ENCODE assay signal across 9 mouse cellular contexts in the genomic region with DNA sequence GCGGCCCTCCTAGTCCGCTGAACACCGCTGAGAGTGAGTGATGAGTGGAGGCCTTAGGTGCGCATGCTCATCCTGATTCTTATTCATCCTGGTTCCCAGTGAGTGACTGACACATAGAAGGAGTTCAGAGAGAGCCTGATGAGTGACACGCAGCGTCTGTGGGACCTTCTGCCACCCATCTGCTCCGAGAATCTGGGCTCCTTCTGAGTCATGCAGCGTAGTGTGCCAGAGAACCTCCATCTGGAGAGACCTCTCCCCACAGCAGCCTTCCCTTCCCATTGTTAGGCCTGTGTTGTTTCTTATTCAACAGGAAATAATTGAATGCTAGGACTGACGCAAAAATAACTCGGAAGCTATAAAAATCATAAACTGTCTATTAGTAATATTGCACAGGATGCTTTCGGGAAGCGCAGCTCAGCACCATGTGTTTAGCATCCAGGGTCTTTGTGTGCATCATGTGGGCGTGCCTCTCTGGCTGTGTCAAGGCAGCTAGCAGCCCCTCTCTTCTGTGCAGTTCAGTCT.
A peak's percentile ranks its signal among the peaks of the same experiment; 100 is the strongest.
DNase-seq lines count a peak whose midpoint lies in the region; ATAC-seq lines count a peak whose summit lies in the region.
"Had no signal": no experiment of that assay in that cellular context is flagged by ENCODE, and none has a peak within 500 bp of the region (broad histone marks: within the 10 kb centered on the region; RNA-seq: fewer than 3 reads in every experiment).

No protein-coding gene starts in this region.

- H3K27ac ChIP-seq in forebrain, embryonic 12.5 days = no peak overlapping the region
- H3K27ac ChIP-seq in forebrain, embryonic 10.5 days = no peak overlapping the region
- 0 out of 2 replicates have a peak overlapping the region, but pooled peaks have one; percentile 24 for H3K27ac ChIP-seq in lung, embryonic 15.5 days
- H3K27ac ChIP-seq: liver, embryonic 14.5 days had no signal

- H3K9ac ChIP-seq in forebrain, embryonic 12.5 days = no peak overlapping the region
- no peak overlapping the region for H3K9ac ChIP-seq in lung, embryonic 15.5 days
- H3K9ac ChIP-seq: liver, embryonic 14.5 days had no signal

- peak; percentile 61; the same call in 1 of the 2 replicates for ATAC-seq in forebrain, embryonic 12.5 days (ENCODE audit: low FRiP score)
- ATAC-seq in lung, embryonic 15.5 days (ENCODE audit: borderline replicate concordance, extremely low read depth, low FRiP score, low TSS enrichment) = peak; percentile 80; the same call in 1 of the 2 replicates

- no peak for DNase-seq in forebrain, embryonic 10.5 days (ENCODE audit: extremely low spot score, low spot score)
- DNase-seq in cerebellum, adult 9-10 months = peak; percentile 46
- peak; percentile 23 to 45 for DNase-seq in kidney, postnatal 36 days
- DNase-seq in ovary, adult 18-20 months (ENCODE audit: low spot score) = no peak
- no peak for DNase-seq in embryo, embryonic 10.5 days (ENCODE audit: low spot score)
- no peak for DNase-seq in heart, adult 9 months (ENCODE audit: low spot score in 2 of 2)

- H3K4me2 ChIP-seq in forebrain, embryonic 12.5 days = no peak overlapping the region
- H3K4me2 ChIP-seq in lung, embryonic 15.5 days = no peak overlapping the region

- no peak overlapping the region for H3K4me3 ChIP-seq in forebrain, embryonic 12.5 days (replicated peaks)
- no peak overlapping the region for H3K4me3 ChIP-seq in forebrain, embryonic 10.5 days
- no peak overlapping the region for H3K4me3 ChIP-seq in lung, embryonic 15.5 days

- H3K27me3 ChIP-seq in forebrain, embryonic 12.5 days = no peaks in the 10 kb centered on the region
- H3K27me3 ChIP-seq in forebrain, embryonic 10.5 days (ENCODE audit: poor library complexity, severe bottlenecking) = no peaks in the 10 kb centered on the region
- no peaks in the 10 kb centered on the region for H3K27me3 ChIP-seq in lung, embryonic 15.5 days

- H3K4me1 ChIP-seq in forebrain, embryonic 12.5 days = no peaks in the 10 kb centered on the region
- no peaks in the 10 kb centered on the region for H3K4me1 ChIP-seq in forebrain, embryonic 10.5 days
- peaks cover 3% of the 10 kb centered on the region; the same call in 1 of the 2 replicates for H3K4me1 ChIP-seq in lung, embryonic 15.5 days

- H3K9me3 ChIP-seq in forebrain, embryonic 12.5 days = no peaks in the 10 kb centered on the region
- no peaks in the 10 kb centered on the region for H3K9me3 ChIP-seq in forebrain, embryonic 10.5 days
- no peaks in the 10 kb centered on the region for H3K9me3 ChIP-seq in lung, embryonic 15.5 days

- 89% methylated on average over 13 of the region's 13 CpGs for WGBS in forebrain, embryonic 12.5 days
- WGBS in forebrain, embryonic 10.5 days = 89% methylated on average over 13 of the region's 13 CpGs
- 55% methylated on average over 13 of the region's 13 CpGs for WGBS in lung, embryonic 15.5 days

- H3K36me3 ChIP-seq in forebrain, embryonic 12.5 days (replicated peaks) = no peaks in the 10 kb centered on the region
- no peaks in the 10 kb centered on the region for H3K36me3 ChIP-seq in forebrain, embryonic 10.5 days (replicated peaks)
- no peaks in the 10 kb centered on the region for H3K36me3 ChIP-seq in lung, embryonic 15.5 days

Comparison
In these comparisons a context has a peak if more than half of its experiments do, and no peak if none do; other contexts are left out.
1. DNase-seq: peak in cerebellum, adult 9-10 months (single experiment) and kidney, postnatal 36 days (2 of 2); none in forebrain, embryonic 10.5 days (single experiment), ovary, adult 18-20 months (single experiment), embryo, embryonic 10.5 days (single experiment) and heart, adult 9 months (0 of 2).